Mouse (Mus musculus) hindbrain, postnatal 0 days (tissue): Measurements from ENCODE around the gene Stx7. TPM values are rescaled to one million over a fixed set of nuclear protein-coding genes. Genes with fewer than 3 reads are reported as not detected.

Experiments
- ATAC-seq: fragments of 200-750 bp; cut with Nextera tagmentation; 2 replicates; pipeline ENCODE4 v1.8.0; 2017; ENCODE audit warnings: mild to moderate bottlenecking, moderate TSS enrichment, moderate library complexity
- DNase-seq: peaks from one replicate; pipeline ENCODE4 v3.0.0-alpha.2; 2015; ENCODE audit warnings: low spot score
- H3K27ac ChIP-seq: fragments of 300-500 bp; sonication (generic); 2 replicates; pipeline ENCODE4 v1.5.1; 2014; ENCODE audit warnings: mild to moderate bottlenecking
- H3K27me3 ChIP-seq: fragments of 300-500 bp; sonication (generic); 2 replicates; pipeline ENCODE4 v1.6.1; 2014; ENCODE audit warnings: low read length, mixed read lengths; ENCODE audit not compliant: insufficient read depth
- H3K36me3 ChIP-seq: fragments of 300-500 bp; sonication (generic); 2 replicates; pipeline ENCODE4 v1.6.1; 2014; ENCODE audit warnings: low read length, mixed read lengths; ENCODE audit not compliant: insufficient read depth
- H3K4me1 ChIP-seq: fragments of 300-500 bp; sonication (generic); 2 replicates; pipeline ENCODE4 v1.6.1; 2014; ENCODE audit warnings: antibody characterized with exemption, low read length, mixed read lengths; ENCODE audit not compliant: insufficient read depth
- H3K4me2 ChIP-seq: fragments of 300-500 bp; sonication (generic); 2 replicates; pipeline ENCODE4 v1.6.1; 2014; ENCODE audit warnings: low read depth, mild to moderate bottlenecking, low read length, moderate library complexity, mixed read lengths
- H3K4me3 ChIP-seq: fragments of 300-500 bp; sonication (generic); 2 replicates; pipeline ENCODE4 v1.5.1; 2014; ENCODE audit warnings: low read length
- H3K9ac ChIP-seq: fragments of 300-500 bp; sonication (generic); replicated peaks from 2 replicates; pipeline ENCODE4 v1.6.1; 2014; ENCODE audit warnings: mild to moderate bottlenecking, low read length, moderate library complexity, mixed read lengths
- H3K9me3 ChIP-seq: fragments of 300-500 bp; sonication (generic); 2 replicates; pipeline ENCODE4 v1.6.1; 2016; ENCODE audit warnings: low read length, mixed read lengths
- CTCF ChIP-seq: IDR thresholded peaks from 2 replicates; pipeline ENCODE4 v1.5.1; 2016; ENCODE audit warnings: antibody characterized with exemption, control low read depth, low read depth
- WGBS: fragments of 180-500 bp; shearing (Covaris S2); extraction: QIAGEN DNeasy Blood & Tissue Kit; methylation state at CpG from one replicate; pipeline ENCODE4 v1.1.7; 2014; 5-methylcytosine and 5-hydroxymethylcytosine counted together
- polyA plus RNA-seq: library from polyadenylated mRNA; unstranded; fragments of >200 nt; fragmentation: Nextera tagmentation; extraction: Ambion mirVana; gene quantifications from 2 replicates; pipeline ENCODE4 v1.2.1, GENCODE M21; 2015
- total RNA-seq: library from RNA; depleted of rRNA; stranded (reverse); fragments of >200 nt; gene quantifications from 2 replicates; pipeline ENCODE4 v1.2.3, GENCODE M21; 2014

The Stx7 gene
- total and polyA plus RNA-seq, 2 experiments from 2014 or later, result 109 to 299 TPM

DNA sequence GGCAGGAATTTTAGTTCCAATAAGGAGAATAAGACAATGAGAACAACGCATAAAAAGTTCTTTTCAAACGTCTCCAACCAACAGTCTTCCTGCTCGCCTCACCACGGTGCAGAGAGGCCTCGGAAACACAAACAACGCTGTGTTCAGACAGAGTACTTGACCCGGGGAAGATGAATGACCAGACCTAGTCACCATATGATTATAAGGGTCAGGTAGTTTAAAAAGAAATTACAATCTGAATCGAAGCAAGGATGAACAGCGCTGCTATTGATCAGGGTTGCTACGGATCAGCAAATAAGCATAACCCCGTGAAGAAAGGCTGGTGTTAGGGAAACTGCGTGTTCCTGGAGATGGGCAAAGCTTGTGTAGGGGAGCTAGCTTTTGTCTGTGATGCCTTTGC lies 50.2 kb downstream of the Stx7 start:
- Histone ChIP-seq H3K36me3 (no peaks in the 10 kb centered on the region), H3K9ac (no peak overlapping the region), H3K27me3 (no peaks in the 10 kb centered on the region), H3K9me3 (no peaks in the 10 kb centered on the region), H3K27ac (no peak overlapping the region), H3K4me3 (no peak overlapping the region), H3K4me2 (no peak overlapping the region), H3K4me1 (no peaks in the 10 kb centered on the region)
- no peak for DNase-seq
- 24% methylated on average over 12 of the region's 12 CpGs for WGBS
- TF ChIP-seq CTCF, result no peak
- no peak for ATAC-seq

DNA sequence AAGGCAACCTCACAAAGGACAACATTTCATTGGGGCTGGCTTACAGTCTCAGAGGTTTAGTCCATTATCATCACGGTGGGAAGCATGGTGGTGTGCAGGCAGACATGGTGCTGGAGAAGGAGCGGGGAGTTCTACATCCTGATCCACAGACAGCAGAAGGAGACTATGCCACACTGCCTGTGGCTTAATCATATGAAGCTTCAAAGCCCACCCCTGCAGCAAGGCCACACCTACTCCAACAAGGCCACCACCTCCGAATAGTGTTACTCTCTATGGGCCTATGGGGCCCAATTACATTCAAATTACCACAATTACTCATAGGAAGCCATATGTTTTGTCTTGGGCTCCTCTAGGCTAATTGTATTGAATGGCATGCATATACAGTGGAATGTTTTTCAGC lies 51.0 kb downstream of the Stx7 start:
- TF ChIP-seq CTCF, result no peak
- DNase-seq (no peak), ATAC-seq (no peak)
- Histone ChIP-seq H3K4me3 (no peak overlapping the region), H3K36me3 (no peaks in the 10 kb centered on the region), H3K4me1 (no peaks in the 10 kb centered on the region), H3K9ac (no peak overlapping the region), H3K27ac (no peak overlapping the region), H3K9me3 (no peaks in the 10 kb centered on the region), H3K4me2 (no peak overlapping the region), H3K27me3 (no peaks in the 10 kb centered on the region)
- WGBS, result 62% methylated on average over 3 of the region's 3 CpGs

DNA sequence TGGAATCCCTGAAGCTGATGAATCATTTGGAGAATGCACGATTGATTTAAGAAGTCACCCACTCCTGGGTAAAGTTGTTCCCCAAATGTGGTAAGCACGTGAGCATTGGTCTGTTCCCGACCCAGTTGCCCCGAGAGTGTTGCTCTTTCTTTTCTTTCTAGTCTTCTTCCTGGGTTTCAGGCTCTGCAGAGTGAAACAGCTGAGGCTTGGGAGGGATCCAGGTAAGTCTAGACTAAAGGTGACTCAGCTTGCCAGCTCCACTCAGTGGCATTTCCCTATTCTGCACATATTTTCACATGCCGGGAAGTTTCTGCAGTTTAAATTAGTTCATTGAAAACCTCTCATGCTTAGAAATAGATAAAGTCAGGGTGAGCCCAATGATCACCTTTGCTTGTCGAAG lies 61.0 kb downstream of the Stx7 start:
- no peak for ATAC-seq

DNA sequence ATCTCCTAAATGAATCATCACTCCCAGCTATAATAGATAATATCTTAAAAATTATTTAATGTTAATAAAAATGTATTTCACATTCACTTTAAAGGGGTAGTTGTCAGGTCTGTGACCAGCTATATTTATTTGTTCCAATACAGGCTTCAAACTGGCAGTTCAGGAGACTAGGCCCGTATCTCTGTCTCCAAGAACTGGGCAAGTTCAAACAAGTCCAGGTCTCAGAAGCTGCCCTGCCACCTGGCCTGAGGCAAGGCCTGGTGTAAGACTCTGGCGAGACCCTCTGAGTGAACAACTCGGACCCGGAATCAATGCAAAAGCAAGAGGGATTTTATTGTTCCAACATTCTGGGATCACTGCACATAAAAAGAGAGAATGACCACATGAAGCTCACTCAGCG lies 64.2 kb downstream of the Stx7 start:
- TF ChIP-seq CTCF, result no peak
- no peaks in the 10 kb centered on the region for H3K9me3 ChIP-seq
- 69% methylated on average over 5 of the region's 5 CpGs for WGBS
- no peaks in the 10 kb centered on the region for H3K36me3 ChIP-seq
- H3K4me2 ChIP-seq, result no peak overlapping the region
- H3K27ac ChIP-seq, result no peak overlapping the region
- ATAC-seq, result no peak
- H3K27me3 ChIP-seq, result no peaks in the 10 kb centered on the region
- H3K4me1 ChIP-seq, result no peaks in the 10 kb centered on the region
- H3K9ac ChIP-seq, result no peak overlapping the region
- no peak for DNase-seq
- H3K4me3 ChIP-seq, result no peak overlapping the region

More for the DNA sequence above, 61.0 kb downstream of the Stx7 start:
- TF ChIP-seq CTCF, result no peak
- WGBS, result 83% methylated on average over 6 of the region's 6 CpGs
- Histone ChIP-seq H3K9me3 (no peaks in the 10 kb centered on the region), H3K4me2 (no peak overlapping the region), H3K4me3 (no peak overlapping the region), H3K9ac (no peak overlapping the region), H3K4me1 (no peaks in the 10 kb centered on the region), H3K36me3 (no peaks in the 10 kb centered on the region), H3K27me3 (no peaks in the 10 kb centered on the region), H3K27ac (no peak overlapping the region)
- no peak for DNase-seq

DNA sequence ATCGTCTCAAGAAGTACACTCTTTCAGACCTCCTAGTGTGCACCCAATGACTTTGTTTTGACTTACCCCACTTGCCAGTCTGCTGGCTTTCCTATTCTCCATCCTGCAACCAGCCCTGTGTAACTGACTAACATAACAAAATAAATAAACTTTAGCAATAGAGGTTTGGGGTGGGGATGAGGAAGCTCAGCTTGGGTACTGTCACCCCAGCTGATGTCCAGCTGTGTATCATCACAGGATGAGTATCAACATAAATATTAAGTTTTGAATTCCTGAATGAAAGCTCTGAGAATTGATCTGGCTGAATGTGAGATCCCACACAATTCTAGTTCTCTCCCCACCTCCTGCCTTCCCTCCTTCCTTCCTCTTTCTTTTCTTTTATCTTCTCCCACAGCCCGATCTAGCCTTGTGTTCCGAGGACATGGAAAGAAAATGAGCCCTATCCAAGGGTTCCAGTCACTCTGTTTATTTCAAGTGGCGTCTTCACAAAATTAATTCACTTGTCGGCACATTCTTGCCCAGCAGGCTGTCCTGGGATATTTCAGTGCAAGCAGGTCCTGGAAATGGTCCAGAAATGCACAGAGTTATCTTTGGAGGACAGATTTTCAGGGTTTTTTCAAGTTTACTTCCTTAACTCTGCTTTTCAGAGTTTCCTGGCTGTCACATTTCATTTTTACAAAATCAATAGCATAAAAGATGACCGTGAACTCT lies 68.6 kb downstream of the Stx7 start:
- H3K9me3 ChIP-seq, result no peaks in the 10 kb centered on the region
- no peak overlapping the region for H3K4me3 ChIP-seq
- H3K36me3 ChIP-seq, result no peaks in the 10 kb centered on the region
- no peak overlapping the region for H3K27ac ChIP-seq
- 30% methylated on average over 6 of the region's 6 CpGs for WGBS
- no peak for ATAC-seq
- H3K27me3 ChIP-seq, result peaks cover 6% of the 10 kb centered on the region; the same call in 1 of the 2 replicates
- DNase-seq, result peak; percentile 10
- H3K4me1 ChIP-seq, result no peaks in the 10 kb centered on the region
- no peak overlapping the region for H3K9ac ChIP-seq
- H3K4me2 ChIP-seq, result no peak overlapping the region
- TF ChIP-seq CTCF, result no peak

DNA sequence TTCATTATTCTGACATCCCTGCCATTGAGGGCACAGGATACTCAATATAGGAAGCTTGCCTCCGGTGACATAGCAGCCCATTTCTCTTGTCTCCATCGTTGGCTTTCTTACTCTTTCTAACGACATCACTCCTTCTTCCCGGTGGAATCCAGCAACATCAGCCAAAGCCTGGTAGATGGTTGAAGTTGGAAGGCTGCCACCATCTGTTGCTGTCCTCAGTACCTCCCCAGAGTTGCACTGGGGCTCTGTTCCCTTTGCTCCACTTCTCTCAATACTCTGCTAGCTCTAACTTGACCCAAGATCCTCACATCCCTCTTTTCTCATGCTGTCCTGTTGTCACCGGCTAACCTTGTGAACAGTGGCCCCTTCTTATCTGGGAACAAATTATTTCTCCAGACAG lies 71.8 kb downstream of the Stx7 start:
- H3K9ac ChIP-seq, result no peak overlapping the region
- 72% methylated on average over 5 of the region's 5 CpGs for WGBS
- H3K4me2 ChIP-seq, result no peak overlapping the region
- peaks cover 18% of the 10 kb centered on the region for H3K27me3 ChIP-seq
- H3K36me3 ChIP-seq, result no peaks in the 10 kb centered on the region
- no peak overlapping the region for H3K27ac ChIP-seq
- H3K4me1 ChIP-seq, result peaks cover 5% of the 10 kb centered on the region; the same call in 1 of the 2 replicates
- no peak for TF ChIP-seq CTCF
- no peaks in the 10 kb centered on the region for H3K9me3 ChIP-seq
- DNase-seq, result no peak
- no peak for ATAC-seq
- no peak overlapping the region for H3K4me3 ChIP-seq

DNA sequence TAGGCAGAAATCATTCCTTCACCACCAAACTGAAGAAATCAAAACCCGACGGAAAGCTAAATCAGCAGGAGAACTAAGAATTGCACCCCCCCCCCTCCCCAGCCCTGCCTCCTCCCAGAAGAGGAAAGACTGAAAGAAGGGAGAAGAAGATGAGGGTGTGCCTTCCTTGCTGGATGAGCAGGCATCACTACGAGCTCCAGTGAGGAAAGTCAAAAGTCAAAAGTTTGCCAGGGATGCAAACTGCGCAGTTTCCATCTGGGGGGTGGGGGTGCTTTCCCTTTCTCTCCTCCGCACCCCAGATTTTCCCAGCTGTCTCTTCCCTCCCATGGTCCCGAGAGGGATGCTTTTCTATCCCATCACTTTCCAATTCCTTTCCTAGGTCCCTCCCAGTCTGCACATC lies 73.8 kb downstream of the Stx7 start:
- Histone ChIP-seq H3K27ac (no peak overlapping the region), H3K9ac (no peak overlapping the region), H3K4me3 (peak overlapping the region; percentile 41), H3K36me3 (no peaks in the 10 kb centered on the region), H3K4me1 (peaks cover 5% of the 10 kb centered on the region; the same call in 1 of the 2 replicates), H3K9me3 (no peaks in the 10 kb centered on the region), H3K27me3 (peaks cover 21% of the 10 kb centered on the region), H3K4me2 (peak overlapping the region; percentile 78)
- WGBS, result 13% methylated on average over 6 of the region's 6 CpGs
- no peak for TF ChIP-seq CTCF
- DNase-seq, result no peak
- no peak for ATAC-seq
